Mouse (Mus musculus): ENCODE data around the gene Zbtb4.

Gene Zbtb4

GRCm38 (mm10) chr11:69766126-69766609 lies 456 bp downstream of the Zbtb4 start:
- peak; percentile 53 for DNase-seq (ENCODE audit: low spot score)

- DNase-seq (ENCODE audit: low spot score): no peak
Measured at GRCm38 (mm10) chr11:69766872-69767624, 1.3 kb downstream of the Zbtb4 start.

GRCm38 (mm10) chr11:69767625-69767909 lies 1.9 kb downstream of the Zbtb4 start:
- DNase-seq (ENCODE audit: low spot score): no peak

- DNase-seq (ENCODE audit: low spot score): no peak
Measured at GRCm38 (mm10) chr11:69774961-69775360, 9.2 kb downstream of the Zbtb4 start.

- no peak for DNase-seq (ENCODE audit: low spot score)
Measured at GRCm38 (mm10) chr11:69775716-69776115, 10.0 kb downstream of the Zbtb4 start.

- DNase-seq (ENCODE audit: low spot score): no peak
Measured at GRCm38 (mm10) chr11:69776488-69776887, 10.8 kb downstream of the Zbtb4 start.

GRCm38 (mm10) chr11:69777504-69778257 lies 12.0 kb downstream of the Zbtb4 start:
- DNase-seq (ENCODE audit: low spot score): no peak

GRCm38 (mm10) chr11:69778258-69778982 lies 12.7 kb downstream of the Zbtb4 start:
- DNase-seq (ENCODE audit: low spot score): no peak

GRCm38 (mm10) chr11:69778985-69779384 lies 13.3 kb downstream of the Zbtb4 start:
- no peak for DNase-seq (ENCODE audit: low spot score)

- DNase-seq (ENCODE audit: low spot score): no peak
Measured at GRCm38 (mm10) chr11:69781828-69782227, 16.1 kb downstream of the Zbtb4 start.

GRCm38 (mm10) chr11:69784793-69785272 lies 19.1 kb downstream of the Zbtb4 start:
- no peak for DNase-seq (ENCODE audit: low spot score)

GRCm38 (mm10) chr11:69787306-69787705 lies 21.6 kb downstream of the Zbtb4 start:
- DNase-seq (ENCODE audit: low spot score): no peak

- no peak for DNase-seq (ENCODE audit: low spot score)
Measured at GRCm38 (mm10) chr11:69789431-69789830, 23.7 kb downstream of the Zbtb4 start.

- no peak for DNase-seq (ENCODE audit: low spot score)
Measured at GRCm38 (mm10) chr11:69791420-69791819, 25.7 kb downstream of the Zbtb4 start.

- DNase-seq (ENCODE audit: low spot score): no peak
Measured at GRCm38 (mm10) chr11:69793429-69793828, 27.7 kb downstream of the Zbtb4 start.

GRCm38 (mm10) chr11:69795168-69795982 lies 29.7 kb downstream of the Zbtb4 start, which contains the start of gene Chrnb1:
Gene Chrnb1 (minus strand): TSS chr11:69795943.
- no peak for DNase-seq (ENCODE audit: low spot score)

GRCm38 (mm10) chr11:69795983-69796435 lies 30.3 kb downstream of the Zbtb4 start:
- no peak for DNase-seq (ENCODE audit: low spot score)

- no peak for DNase-seq (ENCODE audit: low spot score)
Measured at GRCm38 (mm10) chr11:69797924-69798323, 32.2 kb downstream of the Zbtb4 start.

GRCm38 (mm10) chr11:69799394-69800137 lies 33.9 kb downstream of the Zbtb4 start:
- DNase-seq (ENCODE audit: low spot score): no peak

GRCm38 (mm10) chr11:69800138-69800391 lies 34.4 kb downstream of the Zbtb4 start:
- no peak for DNase-seq (ENCODE audit: low spot score)

All from ovary, postnatal 10 days (tissue).